Mouse (Mus musculus) G1E (cell line): ENCODE data around the gene Cntn4.

ENCODE experiments used
- CTCF ChIP-seq: IDR thresholded peaks from 2 replicates; pipeline ENCODE4 v1.5.1; 2012; ENCODE audit warnings: low read depth, low read length, inconsistent platforms, mixed read lengths
- TAL1 ChIP-seq: conservative IDR thresholded peaks from 2 replicates; pipeline ENCODE4 v1.6.1; 2012; ENCODE audit warnings: low read depth, low read length, inconsistent platforms, mixed read lengths

GRCm38 (mm10) chr6:106118523-106119081, 441.1 kb downstream of the Cntn4 start:
- no peak for TF ChIP-seq CTCF
- TF ChIP-seq TAL1: no peak
